Mouse (Mus musculus) olfactory bulb, adult 2 months (tissue): ENCODE data around the gene Atp8a2.

Experiments used
- CTCF ChIP-seq: fragments of 200-500 bp; IDR thresholded peaks from 2 replicates; pipeline ENCODE4 v1.5.1; 2012; ENCODE audit warnings: low read depth, mild to moderate bottlenecking, low read length, moderate library complexity; ENCODE audit not compliant: insufficient read depth
- POLR2A ChIP-seq: fragments of 200-500 bp; IDR thresholded peaks from 2 replicates; pipeline ENCODE4 v1.6.1; 2012; ENCODE audit warnings: mild to moderate bottlenecking, low read depth, low read length, moderate library complexity; ENCODE audit not compliant: insufficient read depth

- TF ChIP-seq POLR2A (no peak), CTCF (no peak)
These were observed 114.2 kb downstream of the Atp8a2 start for GRCm38 (mm10) chr14:60082771-60083170.
